Mouse (Mus musculus) kidney, adult 2 months (tissue): Measurements from ENCODE around the gene Rasa1.

Source experiments
- CTCF ChIP-seq: fragments of 200-500 bp; conservative IDR thresholded peaks from 2 replicates; pipeline ENCODE4 v1.5.1; 2011; ENCODE audit warnings: low read depth, mild to moderate bottlenecking, control low read depth, low read length, moderate library complexity, mixed read lengths; ENCODE audit not compliant: insufficient read depth, insufficient read length
- POLR2A ChIP-seq: fragments of 200-500 bp; IDR thresholded peaks from one replicate; pipeline ENCODE4 v1.6.1; 2011; ENCODE audit warnings: low read depth, low read length, control low read depth

DNA sequence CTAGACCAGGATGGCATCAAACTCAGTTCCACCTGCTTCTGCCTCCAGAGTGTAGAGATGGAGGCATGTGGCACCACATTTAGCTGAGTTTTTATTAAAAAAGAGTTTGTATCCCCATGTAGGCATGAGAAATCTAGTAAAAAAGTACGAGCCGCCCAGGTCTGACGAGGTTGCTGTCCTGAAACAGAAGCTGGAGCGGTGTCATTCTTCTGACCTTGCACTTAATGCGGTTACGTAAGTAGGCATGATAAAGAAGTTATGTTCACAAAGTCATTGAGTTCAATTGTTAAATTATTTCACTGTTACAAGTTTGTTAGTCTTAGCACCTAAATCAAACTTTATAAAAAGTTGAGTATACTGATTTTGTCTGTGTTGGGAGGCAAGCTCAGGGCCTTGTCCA is 80.3 kb downstream of the Rasa1 start:
- TF ChIP-seq POLR2A, result no peak
- no peak for TF ChIP-seq CTCF
